Mouse (Mus musculus): ENCODE measurements at regions not wholly inside any gene's neighbourhood (a gene's known extent, or its start where the extent isn't known, plus 50 kb on each side); places are given as distances from the start of the nearest gene placed in this dataset.

GRCm38 (mm10) chr4:32074399-32075296 lies 110.8 kb downstream of the Map3k7 start:
- DNase-seq (ENCODE audit: low spot score in 2 of 2): peak; percentile 40 to 58

GRCm38 (mm10) chr4:32076391-32076925 lies 112.6 kb downstream of the Map3k7 start:
- DNase-seq (ENCODE audit: low spot score in 2 of 2): no peak

GRCm38 (mm10) chr4:32083456-32083855 lies 119.6 kb downstream of the Map3k7 start:
- DNase-seq (ENCODE audit: low spot score in 2 of 2): no peak

GRCm38 (mm10) chr4:32084250-32084869 lies 120.5 kb downstream of the Map3k7 start:
- DNase-seq (ENCODE audit: low spot score in 2 of 2): no peak

- no peak for DNase-seq (ENCODE audit: low spot score in 2 of 2)
Measured at GRCm38 (mm10) chr4:32085040-32085439, 121.1 kb downstream of the Map3k7 start.

- DNase-seq (ENCODE audit: low spot score in 2 of 2): no peak
Measured at GRCm38 (mm10) chr4:32091086-32091485, 127.2 kb downstream of the Map3k7 start.

- no peak for DNase-seq (ENCODE audit: low spot score in 2 of 2)
Measured at GRCm38 (mm10) chr4:32092320-32093041, 128.6 kb downstream of the Map3k7 start.

GRCm38 (mm10) chr4:32098233-32098632 lies 134.3 kb downstream of the Map3k7 start:
- no peak for DNase-seq (ENCODE audit: low spot score in 2 of 2)

- no peak for DNase-seq (ENCODE audit: low spot score in 2 of 2)
Measured at GRCm38 (mm10) chr4:32101002-32101401, 137.1 kb downstream of the Map3k7 start.

GRCm38 (mm10) chr4:32106664-32107171 lies 131.9 kb upstream of the Bach2 start:
- DNase-seq (ENCODE audit: low spot score in 2 of 2): no peak

- DNase-seq (ENCODE audit: low spot score in 2 of 2): no peak
Measured at GRCm38 (mm10) chr4:32122320-32122719, 116.3 kb upstream of the Bach2 start.

- no peak for DNase-seq (ENCODE audit: low spot score in 2 of 2)
Measured at GRCm38 (mm10) chr4:32126828-32127227, 111.8 kb upstream of the Bach2 start.

- DNase-seq (ENCODE audit: low spot score in 2 of 2): no peak
Measured at GRCm38 (mm10) chr4:32130594-32130993, 108.0 kb upstream of the Bach2 start.

- no peak for DNase-seq (ENCODE audit: low spot score in 2 of 2)
Measured at GRCm38 (mm10) chr4:32131819-32132218, 106.8 kb upstream of the Bach2 start.

GRCm38 (mm10) chr4:32136151-32136550 lies 102.5 kb upstream of the Bach2 start:
- no peak for DNase-seq (ENCODE audit: low spot score in 2 of 2)

GRCm38 (mm10) chr4:32137243-32137642 lies 101.4 kb upstream of the Bach2 start:
- DNase-seq (ENCODE audit: low spot score in 2 of 2): no peak

GRCm38 (mm10) chr4:32137966-32138365 lies 100.6 kb upstream of the Bach2 start:
- DNase-seq (ENCODE audit: low spot score in 2 of 2): no peak

- no peak for DNase-seq (ENCODE audit: low spot score in 2 of 2)
Measured at GRCm38 (mm10) chr4:32139586-32139985, 99.0 kb upstream of the Bach2 start.

GRCm38 (mm10) chr4:32140068-32140467 lies 98.5 kb upstream of the Bach2 start:
- no peak for DNase-seq (ENCODE audit: low spot score in 2 of 2)

GRCm38 (mm10) chr4:32142198-32142597 lies 96.4 kb upstream of the Bach2 start:
- no peak for DNase-seq (ENCODE audit: low spot score in 2 of 2)

GRCm38 (mm10) chr4:32147146-32147545 lies 91.5 kb upstream of the Bach2 start:
- DNase-seq (ENCODE audit: low spot score in 2 of 2): no peak
